Mouse (Mus musculus) lung, embryonic 16.5 days (tissue): ENCODE measurements around the gene Ccl2. TPM values are rescaled to one million over a fixed set of nuclear protein-coding genes. Genes with fewer than 3 reads are reported as not detected.

Experiments
- ATAC-seq: fragments of 200-750 bp; cut with Nextera tagmentation; 2 replicates; pipeline ENCODE4 v1.8.0; 2017; ENCODE audit warnings: low read depth, mild to moderate bottlenecking, moderate library complexity
- H3K27ac ChIP-seq: fragments of 300-500 bp; sonication (generic); 2 replicates; pipeline ENCODE4 v1.5.1; 2014; ENCODE audit warnings: mild to moderate bottlenecking, control low read depth, low read length
- H3K27me3 ChIP-seq: fragments of 300-500 bp; sonication (generic); 2 replicates; pipeline ENCODE4 v1.6.1; 2014; ENCODE audit warnings: low read depth, low read length, mixed read lengths; ENCODE audit not compliant: control insufficient read depth, insufficient read depth
- H3K36me3 ChIP-seq: fragments of 300-500 bp; sonication (generic); 2 replicates; pipeline ENCODE4 v1.6.1; 2014; ENCODE audit warnings: low read length; ENCODE audit not compliant: control insufficient read depth, insufficient read depth
- H3K4me1 ChIP-seq: fragments of 300-500 bp; sonication (generic); replicated peaks from 2 replicates; pipeline ENCODE4 v1.6.1; 2014; ENCODE audit warnings: low read length, mixed read lengths; ENCODE audit not compliant: control insufficient read depth, insufficient read depth
- H3K4me2 ChIP-seq: fragments of 300-500 bp; sonication (generic); 2 replicates; pipeline ENCODE4 v1.6.1; 2014; ENCODE audit warnings: low read depth, low read length, control low read depth
- H3K4me3 ChIP-seq: fragments of 300-500 bp; sonication (generic); 2 replicates; pipeline ENCODE4 v1.5.1; 2014; ENCODE audit warnings: mild to moderate bottlenecking, low read length, control low read depth
- H3K9ac ChIP-seq: fragments of 300-500 bp; sonication (generic); 2 replicates; pipeline ENCODE4 v1.6.1; 2014; ENCODE audit warnings: low read length, control low read depth
- H3K9me3 ChIP-seq: fragments of 300-500 bp; sonication (generic); 2 replicates; pipeline ENCODE4 v1.6.1; 2016; ENCODE audit warnings: low read length; ENCODE audit not compliant: control insufficient read depth
- WGBS: fragments of 180-500 bp; shearing (Covaris S2); extraction: QIAGEN DNeasy Blood & Tissue Kit; methylation state at CpG from one replicate; pipeline ENCODE4 v1.1.7; 2014; 5-methylcytosine and 5-hydroxymethylcytosine counted together
- polyA plus RNA-seq: library from polyadenylated mRNA; unstranded; fragments of >200 nt; fragmentation: Nextera tagmentation; extraction: Ambion mirVana; gene quantifications from 2 replicates; pipeline ENCODE4 v1.2.1, GENCODE M21; 2015

Gene Ccl2
- polyA plus RNA-seq, 1 experiment from 2014 or later, result 21.9 TPM

- H3K27ac ChIP-seq, result no peak overlapping the region
- no peaks in the 10 kb centered on the region for H3K9me3 ChIP-seq
- H3K4me3 ChIP-seq, result no peak overlapping the region
- 66% methylated on average over 3 of the region's 3 CpGs for WGBS
- H3K36me3 ChIP-seq, result no peaks in the 10 kb centered on the region
- no peak overlapping the region for H3K4me2 ChIP-seq
- no peaks in the 10 kb centered on the region for H3K4me1 ChIP-seq
- H3K27me3 ChIP-seq, result no peaks in the 10 kb centered on the region
- no peak for ATAC-seq
- H3K9ac ChIP-seq, result no peak overlapping the region
These were observed 38.3 kb downstream of the Ccl2 start for GRCm38 (mm10) chr11:82073686-82074085.

DNA sequence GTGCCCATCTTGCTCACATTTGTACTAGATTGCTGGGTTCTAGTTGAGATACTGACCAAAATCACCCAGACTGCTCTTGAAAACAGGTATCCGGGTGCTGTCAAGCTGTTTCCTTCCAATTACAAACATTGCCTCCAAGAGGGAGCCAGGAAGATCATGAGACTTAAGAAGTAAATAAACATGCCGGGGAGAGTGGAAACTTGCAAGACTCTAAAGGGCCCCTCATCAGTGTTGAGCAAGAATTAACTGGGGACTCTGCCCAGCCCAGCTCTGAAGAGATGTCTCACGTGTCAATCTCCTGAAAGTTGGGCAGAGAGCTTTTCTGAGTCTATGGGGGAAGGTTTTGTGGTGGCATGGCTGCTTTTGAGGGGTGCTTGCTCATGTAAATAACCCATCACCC, 41.7 kb downstream of the Ccl2 start:
- no peaks in the 10 kb centered on the region for H3K27me3 ChIP-seq
- H3K9ac ChIP-seq, result no peak overlapping the region
- H3K4me1 ChIP-seq, result no peaks in the 10 kb centered on the region
- WGBS, result 28% methylated on average over 3 of the region's 3 CpGs
- H3K4me3 ChIP-seq, result no peak overlapping the region
- no peak overlapping the region for H3K27ac ChIP-seq
- H3K36me3 ChIP-seq, result no peaks in the 10 kb centered on the region
- H3K4me2 ChIP-seq, result no peak overlapping the region
- H3K9me3 ChIP-seq, result 0 out of 2 replicates have a peak, but pooled peaks cover 2% of the 10 kb centered on the region
- ATAC-seq, result no peak

DNA sequence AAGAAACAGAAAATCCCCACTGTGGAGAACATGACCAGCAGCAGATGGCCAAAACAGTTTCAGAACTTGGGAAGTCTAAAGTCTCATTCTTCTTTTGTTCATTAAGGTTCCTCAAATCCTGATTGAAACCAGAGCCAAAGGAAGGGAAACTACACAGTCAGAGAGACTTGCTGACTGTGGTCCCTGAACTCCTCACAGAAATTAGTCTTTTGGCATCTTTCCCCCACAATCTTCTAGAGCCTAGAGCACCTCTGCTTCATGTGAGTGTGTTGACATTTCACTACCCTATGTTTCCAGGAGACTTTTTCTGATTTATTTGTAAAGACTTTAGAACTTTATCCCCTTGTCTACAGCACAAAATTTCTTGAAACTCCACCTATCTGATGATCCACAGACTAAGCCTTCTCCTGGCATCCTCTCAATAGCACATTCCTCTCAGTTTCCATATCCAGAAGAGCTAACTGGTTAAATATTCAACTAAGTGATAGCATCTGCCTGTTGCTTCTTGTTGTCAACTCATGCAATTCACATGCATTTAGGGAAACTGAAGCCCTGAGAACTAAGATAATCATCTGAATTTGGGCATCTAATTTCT, 42.9 kb downstream of the Ccl2 start:
- Histone ChIP-seq H3K4me1 (no peaks in the 10 kb centered on the region), H3K4me3 (no peak overlapping the region), H3K4me2 (no peak overlapping the region), H3K9ac (no peak overlapping the region), H3K27me3 (no peaks in the 10 kb centered on the region), H3K9me3 (0 out of 2 replicates have a peak, but pooled peaks cover 2% of the 10 kb centered on the region), H3K27ac (no peak overlapping the region), H3K36me3 (no peaks in the 10 kb centered on the region)
- ATAC-seq, result no peak

- 0 out of 2 replicates have a peak, but pooled peaks cover 2% of the 10 kb centered on the region for H3K9me3 ChIP-seq
- no peak overlapping the region for H3K4me2 ChIP-seq
- 62% methylated on average over 3 of the region's 3 CpGs for WGBS
- no peak overlapping the region for H3K9ac ChIP-seq
- H3K36me3 ChIP-seq, result no peaks in the 10 kb centered on the region
- H3K27me3 ChIP-seq, result no peaks in the 10 kb centered on the region
- no peak overlapping the region for H3K27ac ChIP-seq
- H3K4me1 ChIP-seq, result no peaks in the 10 kb centered on the region
- no peak for ATAC-seq
- H3K4me3 ChIP-seq, result no peak overlapping the region
These were observed 45.5 kb downstream of the Ccl2 start for GRCm38 (mm10) chr11:82080865-82081264.

GRCm38 (mm10) chr11:82084360-82084759, 49.0 kb downstream of the Ccl2 start:
- no peak for ATAC-seq
- H3K4me1 ChIP-seq, result no peaks in the 10 kb centered on the region
- 88% methylated on average over 3 of the region's 3 CpGs for WGBS

More at GRCm38 (mm10) chr11:82084360-82084759, 49.0 kb downstream of the Ccl2 start:
- H3K27me3 ChIP-seq, result no peaks in the 10 kb centered on the region
- H3K27ac ChIP-seq, result no peak overlapping the region
- 0 out of 2 replicates have a peak, but pooled peaks cover 2% of the 10 kb centered on the region for H3K9me3 ChIP-seq
- no peaks in the 10 kb centered on the region for H3K36me3 ChIP-seq
- H3K9ac ChIP-seq, result no peak overlapping the region
- no peak overlapping the region for H3K4me2 ChIP-seq
- H3K4me3 ChIP-seq, result no peak overlapping the region

Other genes with a start within 250 kb of the Ccl2 start
- not detected in 2 replicates for gene 5530401A14Rik, start 174.9 kb upstream of the Ccl2 start, polyA plus RNA-seq
- gene Asic2, start 67.1 kb upstream of the Ccl2 start, polyA plus RNA-seq, result 0.31 TPM in 2 replicates
- gene Gm17268, start 3.0 kb downstream of the Ccl2 start, polyA plus RNA-seq, result not detected in 2 replicates
- gene Ccl7, start 10.1 kb downstream of the Ccl2 start, polyA plus RNA-seq, result 12.1 and 13.6 TPM in 2 replicates
- 85.0 and 101 TPM in 2 replicates for gene Ccl11, start 22.3 kb downstream of the Ccl2 start, polyA plus RNA-seq
- gene Ccl12, start 66.3 kb downstream of the Ccl2 start, polyA plus RNA-seq, result 6.4 and 7.1 TPM in 2 replicates
- not detected in 2 replicates for gene Ccl8, start 79.6 kb downstream of the Ccl2 start, polyA plus RNA-seq